In genomic region chr5:26816975-26817941, GRCm38 (mm10) we compare ENCODE assay signal across 9 mouse cellular contexts. TPM values are rescaled to one million over a fixed set of nuclear protein-coding genes. Genes with fewer than 3 reads are reported as not detected.
DNase-seq lines count a peak whose midpoint lies in the region; ATAC-seq lines count a peak whose summit lies in the region.
"Had no signal": no experiment of that assay in that cellular context is flagged by ENCODE, and none has a peak within 500 bp of the region (broad histone marks: within the 10 kb centered on the region; RNA-seq: fewer than 3 reads in every experiment).

Gene Dpp6 (plus strand): TSS chr5:26817203.

- no peak within 1 kb of the TSS for H3K27ac ChIP-seq in forebrain, embryonic 15.5 days (replicated peaks)
- H3K27ac ChIP-seq in kidney, embryonic 14.5 days (ENCODE audit: low read depth, low read length): no peak within 1 kb of the TSS
- no peak within 1 kb of the TSS for H3K27ac ChIP-seq in limb, embryonic 15.5 days
- H3K27ac ChIP-seq in stomach, embryonic 14.5 days (ENCODE audit: low read length): no peak within 1 kb of the TSS

- H3K4me1 ChIP-seq in forebrain, embryonic 15.5 days: peaks cover 5% of the 10 kb centered on the region
- H3K4me1 ChIP-seq in kidney, embryonic 14.5 days (ENCODE audit: control insufficient read depth, insufficient read depth, low read length): no peaks in the 10 kb centered on the region
- H3K4me1 ChIP-seq in limb, embryonic 15.5 days: peaks cover 4% of the 10 kb centered on the region; the same call in 1 of the 2 replicates
- H3K4me1 ChIP-seq in stomach, embryonic 14.5 days (ENCODE audit: control insufficient read depth, insufficient read depth, low read length): no peaks in the 10 kb centered on the region

- H3K36me3 ChIP-seq in forebrain, embryonic 15.5 days: no peaks in the 10 kb centered on the region
- no peaks in the 10 kb centered on the region for H3K36me3 ChIP-seq in kidney, embryonic 14.5 days (ENCODE audit: control insufficient read depth, insufficient read depth, low read length)
- H3K36me3 ChIP-seq in limb, embryonic 15.5 days: no peaks in the 10 kb centered on the region
- no peaks in the 10 kb centered on the region for H3K36me3 ChIP-seq in stomach, embryonic 14.5 days (ENCODE audit: control insufficient read depth, insufficient read depth, low read length)

- DNase-seq in Muller cell, postnatal 12 days (ENCODE audit: inconsistent ontology term): peak; percentile 30
- DNase-seq in cerebellum, adult 11 months: peak; percentile 85
- DNase-seq in adrenal gland, adult 18-20 months (ENCODE audit: low spot score in 2 of 2): no peak
- no peak for DNase-seq in urinary bladder, postnatal 36 days (ENCODE audit: low spot score in 2 of 2)

- ATAC-seq in forebrain, embryonic 15.5 days (replicated peaks): peak; percentile 80
- ATAC-seq in kidney, embryonic 14.5 days (ENCODE audit: low FRiP score, low TSS enrichment): peak; percentile 73
- ATAC-seq in limb, embryonic 15.5 days (ENCODE audit: insufficient number of reproducible peaks, low FRiP score, low TSS enrichment, low read depth): no peak
- no peak for ATAC-seq in stomach, embryonic 14.5 days (ENCODE audit: insufficient number of reproducible peaks, insufficient read depth, low FRiP score, low read depth)

- 2% methylated on average over 48 of the region's 48 CpGs for WGBS in forebrain, embryonic 15.5 days
- 4% methylated on average over 40 of the region's 48 CpGs for WGBS in kidney, embryonic 14.5 days
- WGBS in limb, embryonic 15.5 days: 3% methylated on average over 48 of the region's 48 CpGs
- 3% methylated on average over 48 of the region's 48 CpGs for WGBS in stomach, embryonic 14.5 days

- peaks cover 12% of the 10 kb centered on the region for H3K27me3 ChIP-seq in forebrain, embryonic 15.5 days
- H3K27me3 ChIP-seq in kidney, embryonic 14.5 days (ENCODE audit: control insufficient read depth, insufficient read depth, low read length): peaks cover 26% of the 10 kb centered on the region
- peaks cover 27% of the 10 kb centered on the region for H3K27me3 ChIP-seq in limb, embryonic 15.5 days
- H3K27me3 ChIP-seq in stomach, embryonic 14.5 days (ENCODE audit: control insufficient read depth, insufficient read depth, low read length): peaks cover 22% of the 10 kb centered on the region

- no peaks in the 10 kb centered on the region for H3K9me3 ChIP-seq in forebrain, embryonic 15.5 days
- H3K9me3 ChIP-seq in kidney, embryonic 14.5 days (ENCODE audit: control insufficient read depth, low read length): no peaks in the 10 kb centered on the region
- H3K9me3 ChIP-seq in limb, embryonic 15.5 days: no peaks in the 10 kb centered on the region
- no peaks in the 10 kb centered on the region for H3K9me3 ChIP-seq in stomach, embryonic 14.5 days (ENCODE audit: control insufficient read depth, low read depth, low read length)

- peak within 1 kb of the TSS; percentile 40 for H3K4me3 ChIP-seq in forebrain, embryonic 15.5 days
- peak within 1 kb of the TSS; percentile 33 for H3K4me3 ChIP-seq in kidney, embryonic 14.5 days (ENCODE audit: low read length)
- H3K4me3 ChIP-seq in limb, embryonic 15.5 days: peak within 1 kb of the TSS; percentile 25
- peak within 1 kb of the TSS; percentile 19 for H3K4me3 ChIP-seq in stomach, embryonic 14.5 days (ENCODE audit: low read depth, low read length)

- peak within 1 kb of the TSS; percentile 34; the same call in 1 of the 2 replicates for H3K9ac ChIP-seq in forebrain, embryonic 15.5 days (replicated peaks)
- peak within 1 kb of the TSS; percentile 34; the same call in 1 of the 2 replicates for H3K9ac ChIP-seq in kidney, embryonic 14.5 days (ENCODE audit: low read depth, low read length)
- H3K9ac ChIP-seq in limb, embryonic 15.5 days: no peak within 1 kb of the TSS
- H3K9ac ChIP-seq in stomach, embryonic 14.5 days (replicated peaks; ENCODE audit: low read depth, low read length): no peak within 1 kb of the TSS

- H3K4me2 ChIP-seq in forebrain, embryonic 15.5 days (replicated peaks): peak within 1 kb of the TSS; percentile 82
- peak within 1 kb of the TSS; percentile 60 for H3K4me2 ChIP-seq in kidney, embryonic 14.5 days (replicated peaks; ENCODE audit: low read depth, low read length)
- peak within 1 kb of the TSS; percentile 49 for H3K4me2 ChIP-seq in limb, embryonic 15.5 days
- peak within 1 kb of the TSS; percentile 40 for H3K4me2 ChIP-seq in stomach, embryonic 14.5 days (replicated peaks; ENCODE audit: low read depth, low read length)

RNA-seq across cellular contexts. Expression of gene Dpp6, which starts in this region (rescaled TPM):
- 24.9 and 28.8 TPM in 2 replicates for polyA plus RNA-seq in forebrain, embryonic 15.5 days (2015; fragmentation: Nextera tagmentation; extraction: Ambion mirVana)
- 2.5 and 2.6 TPM in 2 replicates for polyA plus RNA-seq in kidney, embryonic 14.5 days (2014; fragmentation: Nextera tagmentation; extraction: Ambion mirVana)
- 1.8 and 1.9 TPM in 2 replicates for polyA plus RNA-seq in limb, embryonic 15.5 days (2015; fragmentation: Nextera tagmentation; extraction: Ambion mirVana)
- polyA plus RNA-seq in stomach, embryonic 14.5 days (2014; fragmentation: Nextera tagmentation; extraction: Ambion mirVana): 2.8 and 3.1 TPM in 2 replicates
- total RNA-seq in adrenal gland, adult 18-20 months (2021): 1 to 10 TPM; 8.7 to 9.4 TPM
- total RNA-seq: common myeloid progenitor, adult 5-6 weeks had no signal

Comparison
In these comparisons a context has a peak if more than half of its experiments do, and no peak if none do; other contexts are left out.
1. DNase-seq: peak in Muller cell, postnatal 12 days (single experiment) and cerebellum, adult 11 months (single experiment); none in adrenal gland, adult 18-20 months (0 of 2) and urinary bladder, postnatal 36 days (0 of 2).
2. ATAC-seq: peak in forebrain, embryonic 15.5 days (single experiment) and kidney, embryonic 14.5 days (single experiment); none in limb, embryonic 15.5 days (single experiment) and stomach, embryonic 14.5 days (single experiment).
3. H3K9ac ChIP-seq: peak in forebrain, embryonic 15.5 days (single experiment) and kidney, embryonic 14.5 days (single experiment); none in limb, embryonic 15.5 days (single experiment) and stomach, embryonic 14.5 days (single experiment).
4. Peak in every context shown above with its lines, with median percentiles within 50 percentile points of each other: H3K4me2 ChIP-seq and H3K4me3 ChIP-seq.